Mouse (Mus musculus) forebrain, embryonic 11.5 days (tissue): ENCODE measurements around the gene Chrna10. TPM values are rescaled to one million over a fixed set of nuclear protein-coding genes. Genes with fewer than 3 reads are reported as not detected.

Experiments used
- ATAC-seq: fragments of 200-750 bp; cut with Nextera tagmentation; replicated peaks from 2 replicates; pipeline ENCODE4 v1.8.0; 2017; ENCODE audit warnings: moderate TSS enrichment; ENCODE audit not compliant: low FRiP score
- DNase-seq: peaks from one replicate; pipeline ENCODE4 v3.0.0-alpha.2; 2017; ENCODE audit warnings: low spot score
- H3K27ac ChIP-seq: fragments of 300-500 bp; sonication (generic); 2 replicates; pipeline ENCODE4 v1.5.1; 2014; ENCODE audit warnings: low read depth, low read length
- H3K27me3 ChIP-seq: fragments of 300-500 bp; sonication (generic); 2 replicates; pipeline ENCODE4 v1.6.1; 2014; ENCODE audit warnings: mild to moderate bottlenecking, low read length, mixed read lengths; ENCODE audit not compliant: control insufficient read depth, insufficient read depth
- H3K36me3 ChIP-seq: fragments of 300-500 bp; sonication (generic); 2 replicates; pipeline ENCODE4 v1.6.1; 2014; ENCODE audit warnings: mild to moderate bottlenecking, low read length, moderate library complexity, mixed read lengths; ENCODE audit not compliant: control insufficient read depth, insufficient read depth
- H3K4me1 ChIP-seq: fragments of 300-500 bp; sonication (generic); replicated peaks from 2 replicates; pipeline ENCODE4 v1.6.1; 2014; ENCODE audit warnings: low read length, mixed read lengths; ENCODE audit not compliant: control insufficient read depth, insufficient read depth
- H3K4me2 ChIP-seq: fragments of 300-500 bp; sonication (generic); 2 replicates; pipeline ENCODE4 v1.6.1; 2014; ENCODE audit warnings: low read depth, mild to moderate bottlenecking, low read length, moderate library complexity, mixed read lengths; ENCODE audit not compliant: severe bottlenecking
- H3K4me3 ChIP-seq: fragments of 300-500 bp; sonication (generic); 2 replicates; pipeline ENCODE4 v1.5.1; 2014; ENCODE audit warnings: low read depth, low read length
- H3K9ac ChIP-seq: fragments of 300-500 bp; sonication (generic); 2 replicates; pipeline ENCODE4 v1.6.1; 2014; ENCODE audit warnings: low read length
- H3K9me3 ChIP-seq: fragments of 300-500 bp; sonication (generic); 2 replicates; pipeline ENCODE4 v1.6.1; 2016; ENCODE audit warnings: low read length, mixed read lengths; ENCODE audit not compliant: control insufficient read depth
- WGBS: fragments of 180-500 bp; shearing (Covaris S2); extraction: QIAGEN DNeasy Blood & Tissue Kit; methylation state at CpG from one replicate; pipeline ENCODE4 v1.1.7; 2014; 5-methylcytosine and 5-hydroxymethylcytosine counted together
- polyA plus RNA-seq: library from polyadenylated mRNA; unstranded; fragments of >200 nt; fragmentation: Nextera tagmentation; extraction: Ambion mirVana; gene quantifications from 2 replicates; pipeline ENCODE4 v1.2.1, GENCODE M21; 2014

Gene Chrna10
- polyA plus RNA-seq, 1 experiment from 2014 or later: not detected

DNA sequence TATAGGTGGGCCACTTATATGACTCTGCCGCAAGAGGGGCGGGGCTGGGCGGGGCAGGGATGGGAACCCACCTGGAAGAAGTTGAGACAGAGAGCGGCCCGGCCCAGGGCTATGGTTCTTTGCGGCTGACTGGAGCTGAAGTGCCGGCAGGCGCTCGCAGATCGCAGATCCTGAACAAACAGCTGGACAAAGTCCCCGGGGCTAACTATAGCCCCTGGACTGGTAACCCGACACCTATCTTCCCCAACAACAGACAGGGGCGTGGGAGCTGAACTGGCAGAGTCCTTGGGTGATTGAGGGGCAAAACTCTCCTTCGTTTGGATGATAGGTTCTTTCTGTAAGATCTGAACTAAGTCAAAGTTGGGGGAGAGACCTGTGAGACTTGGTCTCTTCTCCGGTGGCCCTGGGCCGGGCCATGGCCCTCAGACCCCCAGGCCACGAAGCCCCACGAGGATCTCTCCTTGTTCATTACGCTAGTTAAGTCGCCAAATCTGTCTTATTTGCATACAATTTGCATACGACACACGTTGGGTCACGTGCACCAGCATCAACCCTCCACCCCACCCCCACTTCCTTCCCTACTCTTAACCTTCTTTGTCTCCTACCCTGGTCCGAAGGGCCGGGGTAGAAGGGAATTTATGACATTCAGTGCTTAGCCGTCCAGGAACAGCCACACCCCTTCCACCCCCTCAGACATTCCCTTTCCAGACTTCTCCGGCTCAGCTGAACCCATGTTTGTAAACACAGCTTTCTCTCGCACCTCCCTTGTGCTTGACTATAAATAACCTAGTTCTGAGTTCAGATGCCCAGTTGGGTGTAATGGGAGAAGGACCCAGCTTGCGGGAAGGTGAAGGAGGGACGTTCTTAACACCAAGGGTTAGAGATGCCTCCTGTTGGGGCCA is 16.6 kb downstream of the Chrna10 start:
- Histone ChIP-seq H3K36me3 (no peaks in the 10 kb centered on the region), H3K4me2 (peak overlapping the region; percentile 44), H3K4me3 (peak overlapping the region; percentile 12), H3K9ac (peak overlapping the region; percentile 43; the same call in 1 of the 2 replicates), H3K9me3 (no peaks in the 10 kb centered on the region), H3K27ac (no peak overlapping the region), H3K4me1 (peaks cover 5% of the 10 kb centered on the region; the same call in 1 of the 2 replicates), H3K27me3 (no peaks in the 10 kb centered on the region)
- ATAC-seq (peak; percentile 81), DNase-seq (peak; percentile 67)
- 4% methylated on average over 30 of the region's 30 CpGs for WGBS

DNA sequence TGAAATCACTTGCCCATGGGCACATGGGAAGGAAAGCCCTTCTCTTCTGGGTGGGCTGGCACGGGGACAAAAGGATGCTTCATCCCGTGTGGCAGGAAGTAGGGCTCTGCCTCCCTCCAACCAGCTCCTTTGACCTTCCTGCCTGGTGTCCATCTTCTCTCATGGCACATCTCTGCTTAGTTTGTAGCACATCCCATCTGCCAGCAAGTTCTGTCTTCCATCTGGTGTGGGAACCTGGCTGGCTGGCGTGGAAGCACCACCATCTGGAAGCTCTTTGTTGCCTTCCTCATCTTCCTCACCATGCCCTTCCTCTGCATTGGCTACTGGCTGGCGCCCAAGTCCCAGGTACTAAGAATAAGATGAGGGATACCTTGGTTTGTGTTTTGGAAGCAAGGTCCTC is 29.3 kb downstream of the Chrna10 start:
- 91% methylated on average over 4 of the region's 4 CpGs for WGBS
- H3K4me2 ChIP-seq: no peak overlapping the region
- no peak overlapping the region for H3K9ac ChIP-seq

DNA sequence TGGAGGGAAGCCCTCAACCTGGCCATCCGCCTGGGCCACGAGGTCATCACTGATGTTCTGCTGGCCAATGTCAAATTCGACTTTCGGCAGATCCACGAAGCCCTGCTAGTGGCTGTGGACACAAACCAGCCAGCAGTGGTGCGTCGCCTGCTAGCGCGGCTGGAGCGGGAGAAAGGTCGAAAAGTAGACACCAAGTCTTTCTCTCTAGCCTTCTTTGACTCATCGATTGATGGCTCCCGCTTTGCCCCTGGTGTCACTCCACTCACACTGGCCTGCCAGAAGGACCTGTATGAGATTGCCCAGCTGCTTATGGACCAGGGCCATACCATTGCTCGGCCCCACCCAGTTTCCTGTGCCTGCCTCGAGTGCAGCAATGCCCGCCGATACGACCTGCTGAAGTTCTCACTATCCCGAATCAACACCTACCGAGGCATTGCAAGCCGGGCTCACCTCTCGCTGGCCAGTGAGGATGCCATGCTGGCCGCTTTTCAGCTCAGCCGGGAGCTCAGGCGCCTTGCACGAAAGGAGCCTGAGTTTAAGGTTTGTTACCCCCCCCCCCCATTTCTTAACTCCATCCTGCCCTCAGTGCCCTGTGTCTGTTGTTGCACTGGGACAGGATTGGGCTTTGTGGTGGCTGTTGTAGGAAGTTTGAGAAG is 32.5 kb downstream of the Chrna10 start:
- Histone ChIP-seq H3K4me3 (no peak overlapping the region), H3K9ac (no peak overlapping the region), H3K27me3 (no peaks in the 10 kb centered on the region), H3K36me3 (peaks cover 4% of the 10 kb centered on the region; the same call in 1 of the 2 replicates), H3K27ac (no peak overlapping the region), H3K9me3 (no peaks in the 10 kb centered on the region), H3K4me1 (no peaks in the 10 kb centered on the region), H3K4me2 (no peak overlapping the region)
- WGBS: 91% methylated on average over 26 of the region's 26 CpGs
- ATAC-seq: no peak
- peak; percentile 47 for DNase-seq

More for the DNA sequence above, 29.3 kb downstream of the Chrna10 start:
- no peak overlapping the region for H3K27ac ChIP-seq
- no peak overlapping the region for H3K4me3 ChIP-seq
- H3K4me1 ChIP-seq: no peaks in the 10 kb centered on the region
- DNase-seq: peak; percentile 34
- no peak for ATAC-seq
- no peaks in the 10 kb centered on the region for H3K9me3 ChIP-seq
- no peaks in the 10 kb centered on the region for H3K36me3 ChIP-seq
- no peaks in the 10 kb centered on the region for H3K27me3 ChIP-seq

DNA sequence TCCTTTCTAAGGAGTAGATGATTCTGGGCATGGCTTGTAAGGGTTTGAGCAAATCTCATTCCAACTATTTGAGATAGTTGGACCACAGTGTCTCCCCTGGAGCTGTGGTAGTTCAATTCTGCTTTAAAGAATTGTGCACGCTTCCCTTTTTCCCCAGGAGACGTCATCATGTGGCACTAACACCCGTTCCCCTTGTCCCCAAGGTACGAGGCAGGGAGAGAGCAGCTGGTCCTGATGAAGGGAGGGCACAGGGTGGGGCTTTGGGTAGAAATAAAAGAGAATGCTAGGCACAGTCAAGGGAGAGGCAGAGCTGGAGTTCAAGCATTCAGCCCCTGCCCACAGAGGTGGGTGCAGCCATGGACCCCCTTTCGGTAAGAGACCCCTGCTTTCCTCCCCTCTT is 33.8 kb downstream of the Chrna10 start, which contains the start of gene Trpc2:
TSS of gene Trpc2 (plus strand) at position 301 of the 400 bp plus-strand sequence.
- H3K27me3 ChIP-seq: no peaks in the 10 kb centered on the region

GRCm38 (mm10) chr7:102081784-102082183 is 34.8 kb downstream of the Chrna10 start:
- Histone ChIP-seq H3K4me1 (no peaks in the 10 kb centered on the region), H3K9ac (no peak overlapping the region), H3K4me3 (no peak overlapping the region), H3K9me3 (no peaks in the 10 kb centered on the region), H3K27ac (no peak overlapping the region), H3K4me2 (no peak overlapping the region), H3K27me3 (no peaks in the 10 kb centered on the region), H3K36me3 (peaks cover 4% of the 10 kb centered on the region; the same call in 1 of the 2 replicates)
- ATAC-seq: no peak
- 95% methylated on average over 5 of the region's 5 CpGs for WGBS
- peak; percentile 35 for DNase-seq

More for the DNA sequence above, 33.8 kb downstream of the Chrna10 start, which contains the start of gene Trpc2:
- no peak for DNase-seq
- peaks cover 4% of the 10 kb centered on the region; the same call in 1 of the 2 replicates for H3K36me3 ChIP-seq
- no peak within 1 kb of the TSS for H3K4me3 ChIP-seq
- no peak within 1 kb of the TSS for H3K4me2 ChIP-seq
- H3K27ac ChIP-seq: no peak within 1 kb of the TSS
- H3K9ac ChIP-seq: no peak within 1 kb of the TSS
- H3K4me1 ChIP-seq: no peaks in the 10 kb centered on the region
- ATAC-seq: no peak
- WGBS: 91% methylated on average over 5 of the region's 5 CpGs
- H3K9me3 ChIP-seq: no peaks in the 10 kb centered on the region

GRCm38 (mm10) chr7:102080311-102080710 is 36.3 kb downstream of the Chrna10 start:
- DNase-seq (no peak), ATAC-seq (no peak)
- H3K27me3 ChIP-seq: no peaks in the 10 kb centered on the region
- peaks cover 9% of the 10 kb centered on the region; the same call in 1 of the 2 replicates for H3K36me3 ChIP-seq
- H3K4me3 ChIP-seq: no peak overlapping the region
- H3K9ac ChIP-seq: no peak overlapping the region
- H3K27ac ChIP-seq: no peak overlapping the region
- H3K9me3 ChIP-seq: no peaks in the 10 kb centered on the region
- no peak overlapping the region for H3K4me2 ChIP-seq
- WGBS: 92% methylated on average over 8 of the region's 8 CpGs
- no peaks in the 10 kb centered on the region for H3K4me1 ChIP-seq

DNA sequence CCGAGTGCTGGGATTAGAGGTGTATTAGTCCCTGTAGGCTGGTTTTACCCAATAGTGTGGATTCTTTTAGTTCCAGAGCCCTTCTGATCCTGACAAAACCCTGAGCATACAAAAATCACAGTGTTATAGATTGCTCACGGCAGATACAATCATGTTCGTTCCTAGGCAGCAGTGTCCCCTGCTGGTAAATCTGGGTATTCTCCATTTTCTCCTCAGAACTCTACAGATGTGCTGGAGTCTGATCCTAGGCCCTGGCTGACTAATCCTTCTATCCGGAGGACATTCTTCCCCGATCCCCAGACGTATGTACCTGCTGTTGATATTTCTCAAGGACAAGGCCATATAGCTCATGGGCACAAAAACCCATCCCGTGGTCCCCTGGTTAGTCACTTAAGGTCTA is 38.1 kb downstream of the Chrna10 start:
- no peak for DNase-seq
- Histone ChIP-seq H3K36me3 (peaks cover 11% of the 10 kb centered on the region; the same call in 1 of the 2 replicates), H3K27ac (no peak overlapping the region)

GRCm38 (mm10) chr7:102076714-102077296 is 39.8 kb downstream of the Chrna10 start:
- 83% methylated on average over 7 of the region's 7 CpGs for WGBS
- Histone ChIP-seq H3K36me3 (peaks cover 16% of the 10 kb centered on the region; the same call in 1 of the 2 replicates), H3K4me3 (no peak overlapping the region), H3K27me3 (no peaks in the 10 kb centered on the region), H3K4me1 (no peaks in the 10 kb centered on the region), H3K27ac (no peak overlapping the region), H3K4me2 (no peak overlapping the region), H3K9me3 (no peaks in the 10 kb centered on the region), H3K9ac (no peak overlapping the region)
- ATAC-seq: 0 out of 2 replicates have a peak, but pooled peaks have one; percentile 49
- no peak for DNase-seq

More for the DNA sequence above, 38.1 kb downstream of the Chrna10 start:
- H3K9ac ChIP-seq: no peak overlapping the region
- no peaks in the 10 kb centered on the region for H3K4me1 ChIP-seq
- 82% methylated on average over 7 of the region's 7 CpGs for WGBS
- H3K9me3 ChIP-seq: no peaks in the 10 kb centered on the region
- no peak for ATAC-seq
- no peak overlapping the region for H3K4me2 ChIP-seq
- no peak overlapping the region for H3K4me3 ChIP-seq
- no peaks in the 10 kb centered on the region for H3K27me3 ChIP-seq
